Mouse (Mus musculus) CH12.LX (cell line): ENCODE results near the gene Spic. TPM values are rescaled to one million over a fixed set of nuclear protein-coding genes. Genes with fewer than 3 reads are reported as not detected.

Experiments
- DNase-seq: peaks from one replicate; pipeline ENCODE4 v3.0.0-alpha.2; 2013; ENCODE audit errors: extremely low read depth
- H3K27ac ChIP-seq: 2 replicates; pipeline ENCODE4 v1.5.1; 2012; ENCODE audit warnings: low read depth, mild to moderate bottlenecking, control low read depth, moderate library complexity; ENCODE audit not compliant: insufficient read depth
- H3K27me3 ChIP-seq: replicated peaks from 2 replicates; pipeline ENCODE3; 2012; ENCODE audit warnings: inconsistent platforms
- H3K36me3 ChIP-seq, 2 experiments: replicated peaks in 1 of 2; 2 replicates each; pipeline versions ENCODE3 to v1.6.1; 2012; ENCODE audit warnings: inconsistent platforms in 1 of 2, low read length in 1 of 2, mild to moderate bottlenecking in 1 of 2, mixed read lengths in 1 of 2, moderate library complexity in 1 of 2; ENCODE audit not compliant: control insufficient read depth in 1 of 2, insufficient read depth in 1 of 2
- H3K4me1 ChIP-seq, 2 experiments: 2 replicates each; pipeline ENCODE4 v1.6.1; 2012; ENCODE audit warnings: inconsistent platforms in 1 of 2, moderate library complexity in 1 of 2; ENCODE audit not compliant: insufficient read depth in 2 of 2, control insufficient read depth in 1 of 2
- H3K4me2 ChIP-seq: 2 replicates; pipeline ENCODE4 v1.6.1; 2012; ENCODE audit warnings: low read depth, mild to moderate bottlenecking, control low read depth; ENCODE audit not compliant: poor library complexity, insufficient read depth, severe bottlenecking
- H3K4me3 ChIP-seq, 3 experiments: fragments of 150-350 bp in 1 of 3; sonication (generic) in 1 of 3; replicated peaks in 1 of 3; 2 replicates each; pipeline versions ENCODE3 to v1.5.1; 2011 to 2012; ENCODE audit warnings: low read depth in 2 of 3, low read length in 2 of 3, mild to moderate bottlenecking in 2 of 3, moderate library complexity in 2 of 3, control low read depth in 1 of 3, improper control_type of control experiment in 1 of 3, inconsistent platforms in 1 of 3, mixed read lengths in 1 of 3; ENCODE audit not compliant: poor library complexity in 1 of 3
- H3K79me2 ChIP-seq: replicated peaks from 2 replicates; pipeline ENCODE4 v1.6.1; 2012; ENCODE audit warnings: mild to moderate bottlenecking, moderate library complexity; ENCODE audit not compliant: control insufficient read depth, poor library complexity, insufficient read depth, severe bottlenecking; ENCODE audit errors: extremely low read depth
- H3K9ac ChIP-seq: 2 replicates; pipeline ENCODE4 v1.6.1; 2012; ENCODE audit warnings: low read depth, mild to moderate bottlenecking, control low read depth, moderate library complexity; ENCODE audit not compliant: insufficient read depth
- H3K9me3 ChIP-seq: replicated peaks from 2 replicates; pipeline ENCODE3; 2012; ENCODE audit warnings: low read length, inconsistent platforms, mixed read lengths
- CHD2 ChIP-seq: IDR thresholded peaks from 2 replicates; pipeline ENCODE4 v1.6.1; 2011; ENCODE audit warnings: low read length, improper control_type of control experiment
- CTCF ChIP-seq, 2 experiments: IDR thresholded peaks in 1 of 2; conservative IDR thresholded peaks in 1 of 2; 2 replicates each; pipeline ENCODE4 v1.5.1; 2011 to 2012; ENCODE audit warnings: low read depth in 2 of 2, low read length in 2 of 2, improper control_type of control experiment in 1 of 2, inconsistent platforms in 1 of 2, mild to moderate bottlenecking in 1 of 2, moderate library complexity in 1 of 2
- EP300 ChIP-seq: IDR thresholded peaks from 2 replicates; pipeline ENCODE4 v1.6.1; 2011; ENCODE audit warnings: low read length, improper control_type of control experiment
- HCFC1 ChIP-seq: IDR thresholded peaks from 2 replicates; pipeline ENCODE4 v1.6.1; 2012; ENCODE audit warnings: low read depth, mild to moderate bottlenecking, inconsistent platforms, low read length, improper control_type of control experiment
- IRF4 ChIP-seq: IDR thresholded peaks from 2 replicates; pipeline ENCODE4 v1.6.1; 2014; ENCODE audit warnings: low read depth, mild to moderate bottlenecking, inconsistent platforms, low read length, improper control_type of control experiment
- JUND ChIP-seq: conservative IDR thresholded peaks from 2 replicates; pipeline ENCODE4 v1.6.1; 2011; ENCODE audit warnings: low read depth, low read length, improper control_type of control experiment
- MAZ ChIP-seq: IDR thresholded peaks from 2 replicates; pipeline ENCODE4 v1.6.1; 2012; ENCODE audit warnings: low read depth, mild to moderate bottlenecking, inconsistent platforms, low read length, improper control_type of control experiment, moderate library complexity
- MXI1 ChIP-seq: IDR thresholded peaks from 2 replicates; pipeline ENCODE4 v1.6.1; 2011; ENCODE audit warnings: mild to moderate bottlenecking, low read depth, low read length, improper control_type of control experiment
- MYC ChIP-seq: IDR thresholded peaks from 2 replicates; pipeline ENCODE4 v1.6.1; 2011; ENCODE audit warnings: low read depth, mild to moderate bottlenecking, improper control_type of control experiment, low read length
- PAX5 ChIP-seq: IDR thresholded peaks from 2 replicates; pipeline ENCODE4 v1.6.1; 2012; ENCODE audit warnings: low read length, inconsistent platforms, mixed read lengths
- RAD21 ChIP-seq: IDR thresholded peaks from 2 replicates; pipeline ENCODE4 v1.6.1; 2011; ENCODE audit warnings: low read depth, mild to moderate bottlenecking, low read length, improper control_type of control experiment, moderate library complexity
- SIN3A ChIP-seq: IDR thresholded peaks from 2 replicates; pipeline ENCODE4 v1.6.1; 2012; ENCODE audit warnings: low read length, improper control_type of control experiment, inconsistent platforms
- TBP ChIP-seq: conservative IDR thresholded peaks from 2 replicates; pipeline ENCODE4 v1.6.1; 2011; ENCODE audit warnings: low read depth, low read length, improper control_type of control experiment
- TCF12 ChIP-seq: IDR thresholded peaks from 2 replicates; pipeline ENCODE4 v1.6.1; 2014; ENCODE audit warnings: low read depth, mild to moderate bottlenecking, inconsistent platforms, low read length, improper control_type of control experiment
- UBTF ChIP-seq: IDR thresholded peaks from 2 replicates; pipeline ENCODE4 v1.6.1; 2012; ENCODE audit warnings: low read depth, mild to moderate bottlenecking, inconsistent platforms, low read length, improper control_type of control experiment, moderate library complexity
- USF2 ChIP-seq: conservative IDR thresholded peaks from 2 replicates; pipeline ENCODE4 v1.6.1; 2011; ENCODE audit warnings: low read depth, low read length, improper control_type of control experiment
- ZC3H11A ChIP-seq: IDR thresholded peaks from 2 replicates; pipeline ENCODE4 v1.6.1; 2012; ENCODE audit warnings: low read depth, mild to moderate bottlenecking, inconsistent platforms, low read length, improper control_type of control experiment
- ZKSCAN1 ChIP-seq: IDR thresholded peaks from 2 replicates; pipeline ENCODE4 v1.6.1; 2012; ENCODE audit warnings: low read depth, inconsistent platforms, low read length, improper control_type of control experiment, borderline replicate concordance
- dilution Hi-C: fragments of 300-500 bp; cut with MboI; formaldehyde crosslinking; loops from 2 replicates; pipeline ENCODE4 v1.14.3; 2020; ENCODE audit warnings: low sequenced_read_pairs; ENCODE audit not compliant: extremely low pct_unique_long_range_greater_than_20kb, extremely low pct_ligation_motif_present
- in situ Hi-C: fragments of 300-500 bp; cut with MboI; formaldehyde crosslinking; loops from 3 replicates; pipeline ENCODE4 v1.14.3; 2019; ENCODE audit warnings: low sequenced_read_pairs, low pct_ligation_motif_present, low pct_unique_long_range_greater_than_20kb, mixed read lengths
- polyA plus RNA-seq: library from polyadenylated mRNA; unstranded; fragments of >175 nt; gene quantifications from 2 replicates; pipeline ENCODE4 v1.2.1, GENCODE M21; 2012; ENCODE audit warnings: low read depth; ENCODE audit not compliant: insufficient read length
- total RNA-seq, 2 experiments: library from RNA; depleted of rRNA; stranded (reverse); fragments of 300-350 nt in 1 of 2; fragments of >200 nt in 1 of 2; gene quantifications; 2 replicates each; pipeline ENCODE4 v1.2.3; 2012 to 2014

Gene Spic
- total and polyA plus RNA-seq, 3 experiments = 0.13 to 1.3 (median 1.2) TPM

DNA sequence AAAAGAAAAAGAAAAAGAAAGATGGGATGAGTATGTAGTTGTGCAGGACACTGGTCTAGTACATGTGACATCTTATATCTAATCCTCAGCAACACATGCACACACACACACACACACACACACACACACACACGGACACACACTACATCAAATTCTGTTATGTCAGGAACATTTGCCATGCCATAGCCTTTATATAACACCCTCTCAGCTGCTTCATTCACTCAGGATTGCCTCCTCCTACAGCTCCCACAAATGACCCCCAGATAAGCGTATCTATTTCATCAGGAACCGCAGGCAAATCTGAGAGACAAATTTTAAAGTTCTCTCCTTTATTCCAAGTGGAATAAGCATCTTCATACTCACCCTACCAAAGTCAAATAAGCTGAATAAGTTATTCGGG is 25.9 kb downstream of the Spic start:
- in situ Hi-C loops (no loop called here), dilution Hi-C loops (no loop called here)
- Histone ChIP-seq H3K4me1 (no peaks in the 10 kb centered on the region), H3K9ac (no peak overlapping the region), H3K36me3 (no peaks in the 10 kb centered on the region), H3K79me2 (no peaks in the 10 kb centered on the region), H3K4me2 (no peak overlapping the region), H3K27ac (no peak overlapping the region), H3K9me3 (no peaks in the 10 kb centered on the region), H3K4me3 (no peak overlapping the region), H3K27me3 (no peaks in the 10 kb centered on the region)
- no peak for DNase-seq
- TF ChIP-seq MXI1 = no peak

DNA sequence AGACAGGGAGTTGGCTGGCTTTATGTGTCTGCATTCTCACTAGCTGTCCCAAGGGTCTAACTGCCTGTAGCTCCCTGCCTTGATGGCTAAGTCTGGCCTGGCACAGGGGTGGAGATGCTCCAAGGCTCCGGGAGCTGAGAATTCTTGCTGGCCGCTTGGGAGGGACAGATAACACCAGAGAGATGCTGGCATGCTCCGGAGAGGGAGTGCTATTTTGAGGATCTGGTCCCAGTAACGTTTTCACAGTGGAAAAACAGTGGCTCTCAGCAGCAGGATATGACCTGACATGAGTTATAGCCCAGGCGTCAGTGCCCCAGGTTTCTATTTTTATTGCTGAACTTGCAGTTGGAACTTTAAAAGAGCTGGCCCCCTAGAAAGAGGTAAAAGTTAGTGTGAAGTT is 39.4 kb downstream of the Spic start:
- H3K27ac ChIP-seq = no peak overlapping the region
- H3K4me2 ChIP-seq = no peak overlapping the region
- H3K4me3 ChIP-seq = no peak overlapping the region
- H3K9me3 ChIP-seq = no peaks in the 10 kb centered on the region
- no peaks in the 10 kb centered on the region for H3K36me3 ChIP-seq
- no peak for DNase-seq
- dilution Hi-C loops (no loop called here), in situ Hi-C loops (no loop called here)
- no peaks in the 10 kb centered on the region for H3K79me2 ChIP-seq
- no peaks in the 10 kb centered on the region for H3K27me3 ChIP-seq
- no peak overlapping the region for H3K9ac ChIP-seq
- TF ChIP-seq MAZ = no peak
- TF ChIP-seq JUND = no peak
- TF ChIP-seq ZC3H11A = no peak
- TF ChIP-seq SIN3A = no peak
- TF ChIP-seq IRF4 = no peak
- TF ChIP-seq CHD2 = no peak
- TF ChIP-seq CTCF (conservative IDR thresholded peaks at IDR 0.05 in 1 of 2, IDR thresholded peaks at IDR 0.05 in 1 of 2; ENCODE audit: low read depth in 2 of 2, low read length in 2 of 2) = no peak
- no peak for TF ChIP-seq ZKSCAN1
- no peaks in the 10 kb centered on the region for H3K4me1 ChIP-seq

DNA sequence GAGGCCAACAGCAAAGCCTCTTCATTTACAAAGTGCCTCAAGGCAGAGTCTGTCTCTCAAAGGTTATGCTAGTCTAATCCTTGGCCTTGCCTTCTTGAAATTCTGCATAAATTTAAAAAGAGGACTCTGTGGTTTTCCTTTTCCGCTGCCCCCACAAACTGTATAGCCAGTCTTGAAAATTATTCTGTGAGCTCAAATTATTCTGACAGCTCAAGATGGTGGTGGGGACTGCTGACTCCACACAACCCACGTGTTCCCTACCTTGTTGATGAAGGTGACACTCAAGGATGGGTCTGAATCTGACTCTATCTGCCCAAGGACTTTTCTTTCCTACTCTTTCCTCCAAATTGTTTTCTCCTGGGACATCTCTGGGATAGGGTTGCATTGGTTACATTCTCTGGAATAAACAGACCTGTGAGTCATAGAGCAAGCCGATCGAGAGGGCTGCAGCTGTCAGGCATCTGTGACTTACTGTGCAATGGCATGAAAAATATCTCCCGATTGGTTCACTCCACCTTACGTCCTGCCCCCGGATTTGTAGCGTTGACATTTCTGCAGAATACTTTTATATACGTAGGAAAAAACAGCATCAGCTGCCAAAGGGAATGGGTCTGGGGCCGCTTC is 53.4 kb downstream of the Spic start:
- no peak for DNase-seq
- no peaks in the 10 kb centered on the region for H3K36me3 ChIP-seq
- TF ChIP-seq MXI1 (no peak), EP300 (no peak), TBP (no peak), ZKSCAN1 (no peak), UBTF (no peak), HCFC1 (no peak), MYC (no peak), RAD21 (no peak), PAX5 (no peak), JUND (no peak), TCF12 (no peak), USF2 (no peak)
- in situ Hi-C loops (no loop called here), dilution Hi-C loops (no loop called here)
- H3K27ac ChIP-seq = no peak overlapping the region
- no peak overlapping the region for H3K4me2 ChIP-seq
- no peaks in the 10 kb centered on the region for H3K4me1 ChIP-seq
- no peak overlapping the region for H3K9ac ChIP-seq
- H3K27me3 ChIP-seq = no peaks in the 10 kb centered on the region
- no peak overlapping the region for H3K4me3 ChIP-seq
- no peaks in the 10 kb centered on the region for H3K79me2 ChIP-seq
- H3K9me3 ChIP-seq = no peaks in the 10 kb centered on the region
